Mouse (Mus musculus) heart, adult 18-20 months (tissue): Measurements from ENCODE around the gene Ankrd65. TPM values are rescaled to one million over a fixed set of nuclear protein-coding genes. Genes with fewer than 3 reads are reported as not detected.

ENCODE experiments used
- DNase-seq, 2 experiments: peaks; one replicate each; pipeline ENCODE4 v3.0.0; 2021 to 2022; ENCODE audit warnings: mixed read lengths in 1 of 2
- microRNA-seq, 2 experiments: library from miRNA; unstranded; fragments of <30 nt; microRNA quantifications; one replicate each; pipeline ENCODE4 v1.2.0; 2022
- total RNA-seq, 2 experiments: library from RNA; stranded (reverse); gene quantifications; 2 replicates each; pipeline ENCODE4 v1.2.3; 2021

Gene Ankrd65
- total RNA-seq, 2 experiments from 2014 or later: not detected

- DNase-seq: peak; percentile 45 to 55
Measured at GRCm38 (mm10) chr4:155847591-155848352, 57.5 kb downstream of the Ankrd65 start.

- DNase-seq: no peak
Measured at GRCm38 (mm10) chr4:155848434-155849095, 58.3 kb downstream of the Ankrd65 start.

Small RNAs within 50 kb of the gene (microRNA-seq; reads per million reads assigned to microRNA genes)
- 0 reads per million in 2 experiments for gene Gm27743

Other genes starting within 250 kb of the Ankrd65 start
- 10 to 100 TPM; 30.6 to 32.5 TPM for gene Nadk, start 228.1 kb upstream of the Ankrd65 start, total RNA-seq
- gene Slc35e2, start 189.0 kb upstream of the Ankrd65 start, total RNA-seq: 1 to 10 TPM; 9.0 TPM
- 10 to 100 TPM; 26.4 to 26.7 TPM for gene Cdk11b, start 165.6 kb upstream of the Ankrd65 start, total RNA-seq
- not detected for gene Gm10563, start 145.0 kb upstream of the Ankrd65 start, total RNA-seq
- 1 to 10 TPM; 7.0 to 7.2 TPM for gene Mmp23, start 137.1 kb upstream of the Ankrd65 start, total RNA-seq
- gene Mib2, start 121.2 kb upstream of the Ankrd65 start, total RNA-seq: 10 to 100 TPM; 24.1 to 24.7 TPM
- 1 to 10 TPM; 1.1 to 1.8 TPM for gene Fndc10, start 96.1 kb upstream of the Ankrd65 start, total RNA-seq
- 10 to 100 TPM; 42.9 to 50.7 TPM for gene Ssu72, start 85.6 kb upstream of the Ankrd65 start, total RNA-seq
- under 1 TPM; 0.25 to 0.39 TPM for gene Tmem240, start 55.6 kb upstream of the Ankrd65 start, total RNA-seq
- gene Atad3a, start 29.3 kb upstream of the Ankrd65 start, total RNA-seq: 10 to 100 TPM; 44.6 to 44.8 TPM
- 10 to 100 TPM in 1 of 2 experiments, 1 to 10 TPM in 1; 7.1 to 14.6 TPM for gene Vwa1, start 15.7 kb upstream of the Ankrd65 start, total RNA-seq
- under 1 TPM; 0.42 to 0.85 TPM for gene Tmem88b, start 4.6 kb upstream of the Ankrd65 start, total RNA-seq
- 10 to 100 TPM; 76.7 to 79.8 TPM for gene Mrpl20, start 12.4 kb downstream of the Ankrd65 start, total RNA-seq
- 10 to 100 TPM; 17.9 to 25.7 TPM for gene Ccnl2, start 22.1 kb downstream of the Ankrd65 start, total RNA-seq
- 100 to 1,000 TPM; 106 to 108 TPM for gene Aurkaip1, start 40.8 kb downstream of the Ankrd65 start, total RNA-seq
- gene Mxra8, start 49.2 kb downstream of the Ankrd65 start, total RNA-seq: 10 to 100 TPM; 22.0 to 26.6 TPM
- 10 to 100 TPM; 45.0 to 51.5 TPM for gene Dvl1, start 57.0 kb downstream of the Ankrd65 start, total RNA-seq
- under 1 TPM; 0.22 to 0.23 TPM for gene Tas1r3, start 72.9 kb downstream of the Ankrd65 start, total RNA-seq
- 1 to 10 TPM; 6.2 to 8.0 TPM for gene Cptp, start 79.0 kb downstream of the Ankrd65 start, total RNA-seq
- gene Ints11, start 79.1 kb downstream of the Ankrd65 start, total RNA-seq: 10 to 100 TPM; 14.7 to 14.9 TPM
- gene Pusl1, start 101.3 kb downstream of the Ankrd65 start, total RNA-seq: 10 to 100 TPM; 10.4 to 12.8 TPM
- 1 to 10 TPM; 8.6 to 8.8 TPM for gene Acap3, start 101.4 kb downstream of the Ankrd65 start, total RNA-seq
- gene Ube2j2, start 153.4 kb downstream of the Ankrd65 start, total RNA-seq: 10 to 100 TPM; 53.0 to 55.9 TPM
- gene C1qtnf12, start 171.9 kb downstream of the Ankrd65 start, total RNA-seq: 10 to 100 TPM; 17.0 to 22.4 TPM
- 1 to 10 TPM; 2.7 to 3.1 TPM for gene B3galt6, start 202.2 kb downstream of the Ankrd65 start, total RNA-seq
- gene Sdf4, start 202.4 kb downstream of the Ankrd65 start, total RNA-seq: 10 to 100 TPM; 82.1 to 89.0 TPM
- 1 to 10 TPM in 1 of 2 experiments, under 1 TPM in 1; 0.25 to 1.0 TPM for gene Tnfrsf4, start 223.4 kb downstream of the Ankrd65 start, total RNA-seq
- gene Tnfrsf18, start 235.7 kb downstream of the Ankrd65 start, total RNA-seq: under 1 TPM; 0.45 to 0.49 TPM